Mouse (Mus musculus) A20 (cell line): ENCODE measurements at regions not wholly inside any gene's neighbourhood (a gene's known extent, or its start where the extent isn't known, plus 50 kb on each side); places are given as distances from the start of the nearest gene placed in this dataset.

Experiments
- DNase-seq: peaks from one replicate; pipeline ENCODE4 v3.0.0-alpha.2; 2011; ENCODE audit warnings: low read depth, low spot score

- DNase-seq: no peak
Measured at GRCm38 (mm10) chr9:61510217-61510893, 138.2 kb downstream of the Tle3 start.

GRCm38 (mm10) chr9:61509591-61510191 lies 137.5 kb downstream of the Tle3 start:
- no peak for DNase-seq

- DNase-seq: no peak
Measured at GRCm38 (mm10) chr9:61509091-61509490, 136.9 kb downstream of the Tle3 start.

- no peak for DNase-seq
Measured at GRCm38 (mm10) chr9:61500851-61501250, 128.7 kb downstream of the Tle3 start.

- DNase-seq: no peak
Measured at GRCm38 (mm10) chr9:61492896-61493295, 120.7 kb downstream of the Tle3 start.

GRCm38 (mm10) chr9:61491131-61491712 lies 119.1 kb downstream of the Tle3 start:
- no peak for DNase-seq

GRCm38 (mm10) chr9:61489983-61490382 lies 117.8 kb downstream of the Tle3 start:
- no peak for DNase-seq

- no peak for DNase-seq
Measured at GRCm38 (mm10) chr9:61489147-61489546, 117.0 kb downstream of the Tle3 start.

GRCm38 (mm10) chr9:61487824-61488223 lies 115.7 kb downstream of the Tle3 start:
- DNase-seq: no peak

GRCm38 (mm10) chr9:61487146-61487545 lies 115.0 kb downstream of the Tle3 start:
- DNase-seq: no peak

GRCm38 (mm10) chr9:61484391-61484790 lies 112.2 kb downstream of the Tle3 start:
- peak; percentile 46 for DNase-seq

GRCm38 (mm10) chr9:61479626-61480025 lies 107.5 kb downstream of the Tle3 start:
- DNase-seq: peak; percentile 10

GRCm38 (mm10) chr9:61478862-61479261 lies 106.7 kb downstream of the Tle3 start:
- peak; percentile 64 for DNase-seq

GRCm38 (mm10) chr9:61476351-61476750 lies 104.2 kb downstream of the Tle3 start:
- DNase-seq: no peak

- DNase-seq: no peak
Measured at GRCm38 (mm10) chr9:61470815-61471505, 98.8 kb downstream of the Tle3 start.

- no peak for DNase-seq
Measured at GRCm38 (mm10) chr9:61468897-61469509, 96.8 kb downstream of the Tle3 start.

GRCm38 (mm10) chr9:61468368-61468848 lies 96.2 kb downstream of the Tle3 start:
- DNase-seq: no peak
